Mouse (Mus musculus) megakaryocyte-erythroid progenitor cell, adult 5-6 weeks (primary cell): ENCODE results near the gene Fntb. TPM values are rescaled to one million over a fixed set of nuclear protein-coding genes. Genes with fewer than 3 reads are reported as not detected.

Experiments
- total RNA-seq, 2 experiments: library from RNA; stranded (forward) in 1 of 2; stranded (reverse) in 1 of 2; fragments of 200-1000, 215-1000 nt in 1 of 2; fragments of >200 nt in 1 of 2; fragmentation: Nextera tagmentation in 1 of 2; gene quantifications; 2 replicates each; pipeline ENCODE4 v1.2.3; 2014 to 2017

Gene Fntb
- total RNA-seq, 2 experiments from 2014 or later, result 15.4 to 31.1 TPM

Other genes starting within 250 kb of the Fntb start
- 2.4 and 3.9 TPM in 2 replicates for gene Plekhg3, start 234.7 kb upstream of the Fntb start, total RNA-seq (2014; fragmentation: Nextera tagmentation)
- 0.38 and 0.42 TPM in 2 replicates for gene Plekhg3, start 234.7 kb upstream of the Fntb start, total RNA-seq (2017)
- gene Sptb, start 55.0 kb upstream of the Fntb start, total RNA-seq (2014; fragmentation: Nextera tagmentation), result 40.8 and 44.0 TPM in 2 replicates
- 25.2 and 45.2 TPM in 2 replicates for gene Sptb, start 55.0 kb upstream of the Fntb start, total RNA-seq (2017)
- gene Churc1, start 51 bp upstream of the Fntb start, total RNA-seq (2014; fragmentation: Nextera tagmentation), result 136 and 145 TPM in 2 replicates
- gene Churc1, start 51 bp upstream of the Fntb start, total RNA-seq (2017), result 48.9 and 57.3 TPM in 2 replicates
- not detected in 2 replicates for gene Gpx2, start 30.0 kb downstream of the Fntb start, total RNA-seq (2014; fragmentation: Nextera tagmentation)
- not detected in 2 replicates for gene Gpx2, start 30.0 kb downstream of the Fntb start, total RNA-seq (2017)
- gene Rab15, start 57.3 kb downstream of the Fntb start, total RNA-seq (2014; fragmentation: Nextera tagmentation), result not detected in 2 replicates
- not detected in 2 replicates for gene Rab15, start 57.3 kb downstream of the Fntb start, total RNA-seq (2017)
- 108 and 111 TPM in 2 replicates for gene Max, start 196.6 kb downstream of the Fntb start, total RNA-seq (2014; fragmentation: Nextera tagmentation)
- 91.3 and 139 TPM in 2 replicates for gene Max, start 196.6 kb downstream of the Fntb start, total RNA-seq (2017)